Mouse (Mus musculus): ENCODE measurements at regions not wholly inside any gene's neighbourhood (a gene's known extent, or its start where the extent isn't known, plus 50 kb on each side); places are given as distances from the start of the nearest gene placed in this dataset.

- intact Hi-C loops (cut with DNase I) = no loop called here
These were observed 140.9 kb downstream of the Nrip1 start for GRCm38 (mm10) chr16:76232680-76233079.

GRCm38 (mm10) chr16:76232174-76232573 is 141.5 kb downstream of the Nrip1 start:
- intact Hi-C loops (cut with DNase I) = no loop called here
- no peak for DNase-seq (ENCODE audit: low spot score in 2 of 2)

More at GRCm38 (mm10) chr16:76232680-76233079, 140.9 kb downstream of the Nrip1 start:
- peak in 1 of 2 experiments; percentile 6 for DNase-seq (ENCODE audit: low spot score in 2 of 2)

GRCm38 (mm10) chr16:76230516-76231302 is 142.9 kb downstream of the Nrip1 start:
- DNase-seq (ENCODE audit: low spot score in 2 of 2) = no peak
- intact Hi-C loops (cut with DNase I) = no loop called here

- intact Hi-C loops (cut with DNase I) = no loop called here
- no peak for DNase-seq (ENCODE audit: low spot score in 2 of 2)
These were observed 145.2 kb downstream of the Nrip1 start for GRCm38 (mm10) chr16:76228451-76228850.

- no peak for DNase-seq (ENCODE audit: low spot score in 2 of 2)
- intact Hi-C loops (cut with DNase I) = no loop called here
These were observed 147.2 kb downstream of the Nrip1 start for GRCm38 (mm10) chr16:76226446-76226845.

- intact Hi-C loops (cut with DNase I) = no loop called here
- DNase-seq (ENCODE audit: low spot score in 2 of 2) = no peak
These were observed 147.9 kb downstream of the Nrip1 start for GRCm38 (mm10) chr16:76225587-76226226.

- intact Hi-C loops (cut with DNase I) = no loop called here
- no peak for DNase-seq (ENCODE audit: low spot score in 2 of 2)
These were observed 148.6 kb downstream of the Nrip1 start for GRCm38 (mm10) chr16:76224901-76225586.

GRCm38 (mm10) chr16:76223716-76224115 is 149.9 kb downstream of the Nrip1 start:
- peak in 1 of 2 experiments; percentile 38 for DNase-seq (ENCODE audit: low spot score in 2 of 2)
- intact Hi-C loops (cut with DNase I) = no loop called here

- intact Hi-C loops (cut with DNase I) = no loop called here
- DNase-seq (ENCODE audit: low spot score in 2 of 2) = no peak
These were observed 150.7 kb downstream of the Nrip1 start for GRCm38 (mm10) chr16:76222960-76223359.

- no peak for DNase-seq (ENCODE audit: low spot score in 2 of 2)
- intact Hi-C loops (cut with DNase I) = no loop called here
These were observed 153.2 kb downstream of the Nrip1 start for GRCm38 (mm10) chr16:76220466-76220865.

GRCm38 (mm10) chr16:76219233-76219632 is 154.4 kb downstream of the Nrip1 start:
- DNase-seq (ENCODE audit: low spot score in 2 of 2) = no peak

GRCm38 (mm10) chr16:76218310-76219170 is 155.1 kb downstream of the Nrip1 start:
- no peak for DNase-seq (ENCODE audit: low spot score in 2 of 2)
- intact Hi-C loops (cut with DNase I) = no loop called here

More at GRCm38 (mm10) chr16:76219233-76219632, 154.4 kb downstream of the Nrip1 start:
- intact Hi-C loops (cut with DNase I) = no loop called here

GRCm38 (mm10) chr16:76216184-76216583 is 157.4 kb downstream of the Nrip1 start:
- peak in 1 of 2 experiments; percentile 24 for DNase-seq (ENCODE audit: low spot score in 2 of 2)

GRCm38 (mm10) chr16:76215558-76215957 is 158.1 kb downstream of the Nrip1 start:
- peak in 1 of 2 experiments; percentile 42 for DNase-seq (ENCODE audit: low spot score in 2 of 2)
- intact Hi-C loops (cut with DNase I) = no loop called here

More at GRCm38 (mm10) chr16:76216184-76216583, 157.4 kb downstream of the Nrip1 start:
- intact Hi-C loops (cut with DNase I) = no loop called here

GRCm38 (mm10) chr16:76201773-76202571 is 171.7 kb downstream of the Nrip1 start:
- intact Hi-C loops (cut with DNase I) = loop anchor here (2.0 to 10.0 kb wide), 3 partner anchors 171 to 665 kb away; partner anchors contain the start of gene Nrip1
- peak in 1 of 2 experiments; percentile 41 for DNase-seq (ENCODE audit: low spot score in 2 of 2)

GRCm38 (mm10) chr16:76200801-76201728 is 172.6 kb downstream of the Nrip1 start:
- intact Hi-C loops (cut with DNase I) = loop anchor here (2.0 to 10.0 kb wide), 3 partner anchors 172 to 666 kb away; partner anchors contain the start of gene Nrip1
- DNase-seq (ENCODE audit: low spot score in 2 of 2) = no peak

- peak; percentile 20 to 39 for DNase-seq (ENCODE audit: low spot score in 2 of 2)
- intact Hi-C loops (cut with DNase I) = loop anchor here (2.0 to 10.0 kb wide), 3 partner anchors 173 to 667 kb away; partner anchors contain the start of gene Nrip1
These were observed 173.4 kb downstream of the Nrip1 start for GRCm38 (mm10) chr16:76200268-76200667.
